Mouse (Mus musculus): ENCODE data around the gene Cacnb2. TPM values are rescaled to one million over a fixed set of nuclear protein-coding genes. Genes with fewer than 3 reads are reported as not detected.

Gene Cacnb2
- total and polyA plus RNA-seq, 3 experiments = not detected

DNA sequence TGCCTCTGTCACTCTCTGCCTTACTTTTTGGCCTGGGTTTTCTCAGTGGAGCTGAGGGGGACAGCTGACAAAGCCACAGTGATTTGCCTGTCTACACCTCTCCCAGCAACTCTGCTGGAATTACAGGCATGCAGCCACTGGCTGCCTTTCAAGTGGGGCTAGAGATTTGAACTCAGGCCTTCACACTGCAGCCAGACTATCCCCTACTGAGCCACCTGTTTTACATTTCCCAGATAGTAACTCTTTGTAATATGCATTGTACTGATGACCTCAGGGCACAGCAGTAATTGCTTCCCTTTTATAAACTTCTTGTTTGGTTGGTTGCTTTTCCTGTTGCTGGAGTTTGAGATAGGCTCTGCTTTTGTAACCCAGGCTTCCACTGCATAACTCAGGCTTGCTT, 220.2 kb downstream of the Cacnb2 start:
- no peak overlapping the region for H3K9ac ChIP-seq (ENCODE audit: control insufficient read depth, low read depth, low read length, poor library complexity, severe bottlenecking)
- no peaks in the 10 kb centered on the region for H3K27me3 ChIP-seq (ENCODE audit: control insufficient read depth in 1 of 2, insufficient read depth in 2 of 2, low read length in 2 of 2)
- DNase-seq (ENCODE audit: low read depth, low spot score) = no peak
- no peaks in the 10 kb centered on the region for H3K36me3 ChIP-seq (ENCODE audit: control insufficient read depth in 1 of 2, insufficient read depth in 2 of 2, low read length in 2 of 2)
- no peak overlapping the region for H3K4me3 ChIP-seq (ENCODE audit: control insufficient read depth in 1 of 2, insufficient read depth in 1 of 2, low read depth in 2 of 2, low read length in 2 of 2)
- no peaks in the 10 kb centered on the region for H3K79me2 ChIP-seq (ENCODE audit: control insufficient read depth, insufficient read depth, low read length, poor library complexity)
- H3K9me3 ChIP-seq (replicated peaks; ENCODE audit: insufficient read depth, low read length) = no peaks in the 10 kb centered on the region
- no peak overlapping the region for H3K27ac ChIP-seq (ENCODE audit: control insufficient read depth, low read depth, low read length)
- no peaks in the 10 kb centered on the region for H3K4me1 ChIP-seq (ENCODE audit: control insufficient read depth in 1 of 2, insufficient read depth in 2 of 2, low read length in 2 of 2)
- no peak for TF ChIP-seq CHD2 (IDR thresholded peaks at IDR 0.05; ENCODE audit: low read length)
- TF ChIP-seq MAFK (IDR thresholded peaks at IDR 0.05; ENCODE audit: borderline replicate concordance, low read depth, low read length) = no peak
- no peak for TF ChIP-seq MAZ (IDR thresholded peaks at IDR 0.05; ENCODE audit: low read depth, low read length)
- TF ChIP-seq RAD21 (IDR thresholded peaks at IDR 0.05; ENCODE audit: low read depth, low read length) = no peak
- no peak for TF ChIP-seq RCOR1 (IDR thresholded peaks at IDR 0.05; ENCODE audit: low read depth, low read length)
- no peak for TF ChIP-seq ELF1 (IDR thresholded peaks at IDR 0.05; ENCODE audit: low read depth, low read length)
- no peak for TF ChIP-seq ZC3H11A (IDR thresholded peaks at IDR 0.05; ENCODE audit: low read depth, low read length)
- TF ChIP-seq TAL1 (IDR thresholded peaks at IDR 0.05; ENCODE audit: low read length) = no peak
- TF ChIP-seq USF1 (IDR thresholded peaks at IDR 0.05; ENCODE audit: low read depth, low read length) = no peak
- no peak for TF ChIP-seq CHD1 (IDR thresholded peaks at IDR 0.05; ENCODE audit: low read depth, low read length)
- no peak for TF ChIP-seq NELFE (IDR thresholded peaks at IDR 0.05; ENCODE audit: low read depth, low read length)
- TF ChIP-seq EP300 (IDR thresholded peaks at IDR 0.05; ENCODE audit: low read depth in 1 of 2, low read length in 2 of 2) = no peak

DNA sequence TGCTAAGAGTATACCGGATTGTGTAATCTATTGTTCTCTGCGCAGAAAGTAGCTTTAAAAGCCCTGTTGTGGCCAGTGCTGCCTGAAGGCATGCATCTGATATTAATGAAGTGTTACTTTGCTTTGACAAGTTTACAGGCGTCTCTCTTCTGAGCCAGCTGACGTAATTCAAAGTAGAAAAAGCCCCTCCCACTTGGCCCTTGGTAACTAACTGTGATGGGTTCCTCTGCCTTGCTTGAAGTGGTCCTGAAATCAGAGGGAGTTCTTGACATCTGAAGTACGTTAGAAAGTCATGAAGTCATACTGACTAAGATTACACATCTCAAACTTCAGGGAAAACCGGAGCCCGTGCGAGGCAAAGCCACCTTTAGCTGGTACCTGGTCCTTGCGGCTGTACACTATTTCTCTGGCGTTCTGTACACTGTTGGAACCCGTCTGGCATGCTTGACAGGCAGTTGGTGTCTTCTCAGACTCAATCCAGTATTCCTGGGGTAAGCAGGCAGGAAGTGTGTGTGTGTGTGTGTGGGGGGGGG, 221.0 kb downstream of the Cacnb2 start:
- H3K9me3 ChIP-seq (replicated peaks; ENCODE audit: insufficient read depth, low read length) = no peaks in the 10 kb centered on the region
- TF ChIP-seq TCF12 (IDR thresholded peaks at IDR 0.05; ENCODE audit: low read depth, low read length) (no peak), JUND (IDR thresholded peaks at IDR 0.05; ENCODE audit: low read depth, low read length) (no peak)
- H3K27ac ChIP-seq (ENCODE audit: control insufficient read depth, low read depth, low read length) = no peak overlapping the region
- no peak for DNase-seq (ENCODE audit: low read depth, low spot score)
- no peak overlapping the region for H3K9ac ChIP-seq (ENCODE audit: control insufficient read depth, low read depth, low read length, poor library complexity, severe bottlenecking)
- no peaks in the 10 kb centered on the region for H3K27me3 ChIP-seq (ENCODE audit: control insufficient read depth in 1 of 2, insufficient read depth in 2 of 2, low read length in 2 of 2)
- H3K79me2 ChIP-seq (ENCODE audit: control insufficient read depth, insufficient read depth, low read length, poor library complexity) = no peaks in the 10 kb centered on the region
- H3K4me1 ChIP-seq (ENCODE audit: control insufficient read depth in 1 of 2, insufficient read depth in 2 of 2, low read length in 2 of 2) = no peaks in the 10 kb centered on the region
- H3K4me3 ChIP-seq (ENCODE audit: control insufficient read depth in 1 of 2, insufficient read depth in 1 of 2, low read depth in 2 of 2, low read length in 2 of 2) = no peak overlapping the region
- H3K36me3 ChIP-seq (ENCODE audit: control insufficient read depth in 1 of 2, insufficient read depth in 2 of 2, low read length in 2 of 2) = no peaks in the 10 kb centered on the region

DNA sequence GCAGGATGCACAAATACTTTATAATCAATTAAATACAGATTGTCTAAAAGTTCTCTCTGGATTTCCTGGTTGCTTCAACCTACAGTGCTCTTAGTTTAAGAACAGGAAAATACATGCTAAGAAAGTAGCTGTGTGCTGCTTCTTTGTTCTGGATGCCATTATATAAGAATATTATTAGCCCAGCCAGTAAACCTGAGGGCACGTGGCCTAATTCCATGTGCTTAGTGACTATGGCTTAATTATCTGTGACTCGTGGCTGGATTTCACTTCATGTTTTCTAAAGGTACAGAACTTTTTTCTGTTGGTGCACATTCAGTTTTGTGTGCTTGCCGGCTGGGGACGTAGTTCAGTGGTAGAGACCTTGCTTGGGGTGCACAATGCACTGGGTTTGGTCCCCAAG, 222.3 kb downstream of the Cacnb2 start:
- DNase-seq (ENCODE audit: low read depth, low spot score) = no peak
- Histone ChIP-seq H3K27me3 (ENCODE audit: control insufficient read depth in 1 of 2, insufficient read depth in 2 of 2, low read length in 2 of 2) (no peaks in the 10 kb centered on the region), H3K36me3 (ENCODE audit: control insufficient read depth in 1 of 2, insufficient read depth in 2 of 2, low read length in 2 of 2) (no peaks in the 10 kb centered on the region), H3K4me3 (ENCODE audit: control insufficient read depth in 1 of 2, insufficient read depth in 1 of 2, low read depth in 2 of 2, low read length in 2 of 2) (no peak overlapping the region), H3K27ac (ENCODE audit: control insufficient read depth, low read depth, low read length) (no peak overlapping the region), H3K79me2 (ENCODE audit: control insufficient read depth, insufficient read depth, low read length, poor library complexity) (no peaks in the 10 kb centered on the region), H3K9ac (ENCODE audit: control insufficient read depth, low read depth, low read length, poor library complexity, severe bottlenecking) (no peak overlapping the region), H3K9me3 (replicated peaks; ENCODE audit: insufficient read depth, low read length) (no peaks in the 10 kb centered on the region), H3K4me1 (ENCODE audit: control insufficient read depth in 1 of 2, insufficient read depth in 2 of 2, low read length in 2 of 2) (no peaks in the 10 kb centered on the region)
- TF ChIP-seq POLR2A (IDR thresholded peaks at IDR 0.05; ENCODE audit: control insufficient read depth in 1 of 2, insufficient read depth in 1 of 2, low read depth in 1 of 2, low read length in 2 of 2, poor library complexity in 1 of 2) (no peak), SMC3 (IDR thresholded peaks at IDR 0.05; ENCODE audit: low read depth, low read length) (no peak), CHD2 (IDR thresholded peaks at IDR 0.05; ENCODE audit: low read length) (no peak), KAT2A (conservative IDR thresholded peaks at IDR 0.05; ENCODE audit: low read depth, low read length) (no peak), MAX (IDR thresholded peaks at IDR 0.05; ENCODE audit: low read length) (no peak), SIN3A (IDR thresholded peaks at IDR 0.05; ENCODE audit: low read length) (no peak), MAZ (IDR thresholded peaks at IDR 0.05; ENCODE audit: low read depth, low read length) (no peak), USF1 (IDR thresholded peaks at IDR 0.05; ENCODE audit: low read depth, low read length) (no peak), E2F4 (IDR thresholded peaks at IDR 0.05; ENCODE audit: borderline replicate concordance, low read depth, low read length) (no peak), NELFE (IDR thresholded peaks at IDR 0.05; ENCODE audit: low read depth, low read length) (no peak), MYC (IDR thresholded peaks at IDR 0.05; ENCODE audit: low read depth, low read length) (no peak), CTCF (IDR thresholded peaks at IDR 0.05 in 2 of 3, conservative IDR thresholded peaks at IDR 0.05 in 1 of 3; ENCODE audit: control insufficient read depth in 1 of 3, insufficient read depth in 1 of 3, low read depth in 2 of 3, low read length in 3 of 3, poor library complexity in 1 of 3, severe bottlenecking in 1 of 3) (no peak), CHD1 (IDR thresholded peaks at IDR 0.05; ENCODE audit: low read depth, low read length) (no peak)

Data from MEL (cell line).